22 mouse cellular contexts compared by ENCODE assay signal in the genomic region with DNA sequence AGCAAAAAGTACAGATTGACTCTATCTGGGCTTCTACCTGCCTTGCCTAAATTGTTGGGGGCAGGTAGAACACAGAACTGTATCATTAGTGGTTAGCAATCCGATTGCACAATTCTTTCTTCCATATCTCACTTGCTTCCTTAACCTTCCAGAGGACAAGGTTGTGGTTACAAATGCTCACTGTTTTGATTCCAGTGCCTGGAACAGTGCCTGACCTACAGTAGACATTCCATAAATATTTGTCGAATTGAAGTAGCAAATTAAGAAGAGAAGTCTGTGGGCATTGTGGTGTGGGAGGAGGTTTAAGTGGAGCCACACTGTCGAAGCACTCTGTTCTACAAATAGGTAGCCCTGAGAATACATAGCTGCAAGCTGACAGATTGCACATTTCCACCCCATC.
DNase-seq lines count a peak whose midpoint lies in the region; ATAC-seq and TF ChIP-seq lines count a peak whose summit lies in the region.
"Had no signal": no experiment of that assay in that cellular context is flagged by ENCODE, and none has a peak within 500 bp of the region (broad histone marks: within the 10 kb centered on the region; RNA-seq: fewer than 3 reads in every experiment).

No protein-coding gene starts in this region.

- H3K4me3 ChIP-seq in kidney, embryonic 16.5 days (ENCODE audit: low read length), result no peak overlapping the region
- no peak overlapping the region for H3K4me3 ChIP-seq in lung, embryonic 16.5 days (ENCODE audit: low read length)
- H3K4me3 ChIP-seq in cerebellum, adult 2 months (replicated peaks; ENCODE audit: insufficient read depth, low read depth, low read length), result no peak overlapping the region
- no peak overlapping the region for H3K4me3 ChIP-seq in intestine, embryonic 15.5 days (replicated peaks)
- H3K4me3 ChIP-seq in hindbrain, embryonic 14.5 days (replicated peaks; ENCODE audit: low read length), result no peak overlapping the region
- H3K4me3 ChIP-seq: erythroblast, embryonic 14.5 days; forebrain, embryonic 15.5 days; hindbrain, embryonic 10.5 days; left cerebral cortex, adult 2 months; midbrain, embryonic 15.5 days; neural tube, embryonic 15.5 days had no signal

- no peak overlapping the region for H3K27ac ChIP-seq in kidney, embryonic 16.5 days (ENCODE audit: low read length)
- no peak overlapping the region for H3K27ac ChIP-seq in lung, embryonic 16.5 days (ENCODE audit: low read length)
- no peak overlapping the region for H3K27ac ChIP-seq in cerebellum, adult 2 months (ENCODE audit: insufficient read depth, low read length)
- H3K27ac ChIP-seq in intestine, embryonic 15.5 days, result no peak overlapping the region
- no peak overlapping the region for H3K27ac ChIP-seq in hindbrain, embryonic 14.5 days
- H3K27ac ChIP-seq: forebrain, embryonic 15.5 days; hindbrain, embryonic 10.5 days; left cerebral cortex, adult 2 months; midbrain, embryonic 15.5 days; neural tube, embryonic 15.5 days had no signal

- no peak overlapping the region for H3K9ac ChIP-seq in kidney, embryonic 16.5 days (replicated peaks; ENCODE audit: low read length)
- H3K9ac ChIP-seq in lung, embryonic 16.5 days (ENCODE audit: low read length), result no peak overlapping the region
- no peak overlapping the region for H3K9ac ChIP-seq in intestine, embryonic 15.5 days
- H3K9ac ChIP-seq in hindbrain, embryonic 14.5 days, result no peak overlapping the region
- H3K9ac ChIP-seq: forebrain, embryonic 15.5 days; liver, postnatal 0 days; midbrain, embryonic 15.5 days; neural tube, embryonic 15.5 days had no signal

- H3K36me3 ChIP-seq in kidney, embryonic 16.5 days (ENCODE audit: insufficient read depth, low read length), result no peaks in the 10 kb centered on the region
- H3K36me3 ChIP-seq in lung, embryonic 16.5 days (ENCODE audit: control insufficient read depth, insufficient read depth, low read length), result no peaks in the 10 kb centered on the region
- H3K36me3 ChIP-seq in intestine, embryonic 15.5 days, result no peaks in the 10 kb centered on the region
- no peaks in the 10 kb centered on the region for H3K36me3 ChIP-seq in hindbrain, embryonic 14.5 days (replicated peaks; ENCODE audit: control insufficient read depth, insufficient read depth)
- H3K36me3 ChIP-seq: forebrain, embryonic 15.5 days; G1E; hindbrain, embryonic 10.5 days; midbrain, embryonic 15.5 days; neural tube, embryonic 15.5 days had no signal

- no peaks in the 10 kb centered on the region for H3K27me3 ChIP-seq in kidney, embryonic 16.5 days (ENCODE audit: insufficient read depth, low read length)
- H3K27me3 ChIP-seq in Patski, result no peaks in the 10 kb centered on the region
- H3K27me3 ChIP-seq in lung, embryonic 16.5 days (ENCODE audit: control insufficient read depth, insufficient read depth, low read depth, low read length), result no peaks in the 10 kb centered on the region
- no peaks in the 10 kb centered on the region for H3K27me3 ChIP-seq in cerebellum, adult 2 months (ENCODE audit: control insufficient read depth, insufficient read depth, low read length)
- H3K27me3 ChIP-seq in intestine, embryonic 15.5 days (replicated peaks), result no peaks in the 10 kb centered on the region
- no peaks in the 10 kb centered on the region for H3K27me3 ChIP-seq in hindbrain, embryonic 14.5 days (ENCODE audit: control insufficient read depth, insufficient read depth, low read length)
- H3K27me3 ChIP-seq: forebrain, embryonic 15.5 days; neural tube, embryonic 15.5 days had no signal

- no peak for ATAC-seq in kidney, embryonic 16.5 days (ENCODE audit: low FRiP score, low TSS enrichment)
- peak; percentile 76 for ATAC-seq in Patski
- ATAC-seq in lung, embryonic 16.5 days (ENCODE audit: low read depth), result peak; percentile 72
- ATAC-seq in intestine, embryonic 15.5 days, result no peak
- no peak for ATAC-seq in hindbrain, embryonic 14.5 days (ENCODE audit: low FRiP score)
- ATAC-seq: forebrain, embryonic 15.5 days; liver, postnatal 0 days; midbrain, embryonic 15.5 days had no signal

- in situ Hi-C loops in Patski (cut with MboI; ENCODE audit: low pct_unique_long_range_greater_than_20kb), result no loop called here

- TF ChIP-seq POLR2A in cerebellum, adult 2 months (IDR thresholded peaks at IDR 0.05; ENCODE audit: borderline replicate concordance, insufficient read depth, low read length), result no peak

- POLR2A ChIA-PET in Patski (lab: Charles Lee), result no interaction called here

- 56% methylated on average over 3 of the region's 3 CpGs for WGBS in kidney, embryonic 16.5 days
- WGBS in lung, embryonic 16.5 days, result 36% methylated on average over 3 of the region's 3 CpGs
- WGBS in cerebellum, adult 2 months, result 81% methylated on average over 3 of the region's 3 CpGs
- WGBS in intestine, embryonic 15.5 days, result 69% methylated on average over 3 of the region's 3 CpGs
- 91% methylated on average over 3 of the region's 3 CpGs for WGBS in hindbrain, embryonic 14.5 days

- H3K4me1 ChIP-seq in kidney, embryonic 16.5 days (ENCODE audit: insufficient read depth, low read length), result no peaks in the 10 kb centered on the region
- no peaks in the 10 kb centered on the region for H3K4me1 ChIP-seq in lung, embryonic 16.5 days (replicated peaks; ENCODE audit: control insufficient read depth, insufficient read depth, low read length)
- H3K4me1 ChIP-seq in cerebellum, adult 2 months (ENCODE audit: control insufficient read depth, insufficient read depth, low read length), result no peaks in the 10 kb centered on the region
- H3K4me1 ChIP-seq in intestine, embryonic 15.5 days (replicated peaks), result no peaks in the 10 kb centered on the region
- H3K4me1 ChIP-seq in hindbrain, embryonic 14.5 days (replicated peaks; ENCODE audit: control insufficient read depth, insufficient read depth, low read length), result no peaks in the 10 kb centered on the region
- H3K4me1 ChIP-seq: hindbrain, embryonic 10.5 days; midbrain, embryonic 15.5 days had no signal

- H3K9me3 ChIP-seq in kidney, embryonic 16.5 days (ENCODE audit: low read length), result no peaks in the 10 kb centered on the region
- no peaks in the 10 kb centered on the region for H3K9me3 ChIP-seq in lung, embryonic 16.5 days (ENCODE audit: control insufficient read depth, low read length)
- no peaks in the 10 kb centered on the region for H3K9me3 ChIP-seq in intestine, embryonic 15.5 days
- H3K9me3 ChIP-seq in hindbrain, embryonic 14.5 days (ENCODE audit: control insufficient read depth, low read length), result no peaks in the 10 kb centered on the region
- H3K9me3 ChIP-seq: forebrain, embryonic 15.5 days; G1E; hindbrain, embryonic 10.5 days; midbrain, embryonic 15.5 days; neural tube, embryonic 15.5 days had no signal

- peak; percentile 5 to 8 for DNase-seq in kidney, postnatal 36 days
- peak; percentile 47 for DNase-seq in Patski (ENCODE audit: low read depth, low spot score)
- no peak for DNase-seq in cerebellum, adult 2 months
- no peak for DNase-seq in hindbrain, embryonic 14.5 days (ENCODE audit: low spot score)
- DNase-seq: cerebellum, adult 9-11 months; gastrocnemius, postnatal 25 days; layer of hippocampus, adult 9-11 months; left cerebral cortex, postnatal 4 days; liver; liver, postnatal 0 days; right cerebral cortex, postnatal 4 days; thymus, adult 2 months had no signal

- no peak for TF ChIP-seq CTCF in Patski (IDR thresholded peaks at IDR 0.05)
- no peak for TF ChIP-seq CTCF in cerebellum, adult 2 months (IDR thresholded peaks at IDR 0.05; ENCODE audit: borderline replicate concordance, insufficient read depth, low read depth, low read length)

- CTCF ChIA-PET in Patski (lab: Charles Lee), result no interaction called here

- no peak overlapping the region for H3K4me2 ChIP-seq in kidney, embryonic 16.5 days (replicated peaks; ENCODE audit: low read depth, low read length)
- no peak overlapping the region for H3K4me2 ChIP-seq in lung, embryonic 16.5 days (ENCODE audit: low read depth, low read length)
- H3K4me2 ChIP-seq in intestine, embryonic 15.5 days (replicated peaks), result no peak overlapping the region
- H3K4me2 ChIP-seq in hindbrain, embryonic 14.5 days (replicated peaks), result no peak overlapping the region
- H3K4me2 ChIP-seq: forebrain, embryonic 15.5 days; midbrain, embryonic 15.5 days; neural tube, embryonic 15.5 days had no signal

Comparison
In these comparisons a context has a peak if more than half of its experiments do, and no peak if none do; other contexts are left out.
1. DNase-seq: peak in kidney, postnatal 36 days (2 of 2) and Patski (single experiment); none in cerebellum, adult 2 months (0 of 2) and hindbrain, embryonic 14.5 days (single experiment).
2. ATAC-seq: peak in Patski (single experiment) and lung, embryonic 16.5 days (single experiment); none in kidney, embryonic 16.5 days (single experiment), intestine, embryonic 15.5 days (single experiment) and hindbrain, embryonic 14.5 days (single experiment).